Mouse (Mus musculus): ENCODE measurements at regions not wholly inside any gene's neighbourhood (a gene's known extent, or its start where the extent isn't known, plus 50 kb on each side); places are given as distances from the start of the nearest gene placed in this dataset.

- DNase-seq = no peak
Measured at GRCm38 (mm10) chr10:16438414-16438813, 1284.6 kb upstream of the Cited2 start.

DNA sequence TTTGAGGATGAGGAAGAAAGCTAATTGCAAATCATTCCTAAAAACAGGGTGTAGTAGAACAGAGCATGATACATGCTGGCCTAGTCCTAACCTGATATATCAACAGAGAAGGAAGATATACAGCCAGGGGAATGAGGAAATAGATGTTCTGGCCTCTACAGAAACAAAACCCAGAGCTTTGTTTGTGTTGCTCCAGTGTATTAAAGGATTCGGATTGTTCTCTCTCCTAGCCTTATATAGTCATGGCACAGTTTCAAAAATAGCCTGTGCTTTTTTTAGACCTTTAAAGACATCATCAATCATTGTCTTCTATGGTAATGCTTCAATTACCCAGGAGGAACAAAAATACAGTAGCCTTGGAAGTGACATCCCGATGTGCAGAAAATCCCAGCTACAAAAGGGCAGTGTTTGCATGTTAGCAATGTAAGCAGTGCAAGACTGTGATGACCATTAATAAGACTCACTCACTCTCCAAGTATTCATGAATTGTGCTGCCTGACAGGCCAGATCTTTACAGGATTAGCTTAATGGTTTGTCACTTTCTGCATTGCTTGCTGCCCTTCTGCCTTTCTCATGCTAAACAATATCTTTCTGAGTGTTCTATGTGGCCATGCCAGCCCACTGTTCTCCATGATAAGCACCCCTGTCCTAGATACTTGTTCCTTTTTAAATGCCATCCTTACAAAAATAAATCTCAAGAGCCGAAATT lies 1281.9 kb upstream of the Cited2 start:
- no peak for DNase-seq

- no peak for DNase-seq
Measured at GRCm38 (mm10) chr10:16441661-16442072, 1281.4 kb upstream of the Cited2 start.

DNA sequence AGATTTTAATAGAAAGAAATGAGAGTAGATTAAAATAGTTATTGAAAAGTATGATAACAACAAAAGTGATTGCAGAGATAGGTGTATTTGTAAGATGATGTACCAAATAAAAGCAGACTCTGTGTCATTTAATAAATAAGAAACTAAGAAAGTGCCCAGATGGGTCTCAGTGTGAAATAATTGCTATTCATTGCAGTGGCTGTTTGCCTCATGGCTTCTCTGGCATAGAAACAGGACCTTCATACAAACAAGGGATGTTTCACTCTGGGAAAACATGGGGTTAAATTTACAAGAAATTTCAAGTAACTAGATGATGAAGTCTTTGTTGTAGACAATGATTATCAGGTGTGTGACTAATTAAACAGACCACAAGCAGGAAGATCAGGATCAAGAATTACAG lies 1279.1 kb upstream of the Cited2 start:
- no peak for DNase-seq

DNA sequence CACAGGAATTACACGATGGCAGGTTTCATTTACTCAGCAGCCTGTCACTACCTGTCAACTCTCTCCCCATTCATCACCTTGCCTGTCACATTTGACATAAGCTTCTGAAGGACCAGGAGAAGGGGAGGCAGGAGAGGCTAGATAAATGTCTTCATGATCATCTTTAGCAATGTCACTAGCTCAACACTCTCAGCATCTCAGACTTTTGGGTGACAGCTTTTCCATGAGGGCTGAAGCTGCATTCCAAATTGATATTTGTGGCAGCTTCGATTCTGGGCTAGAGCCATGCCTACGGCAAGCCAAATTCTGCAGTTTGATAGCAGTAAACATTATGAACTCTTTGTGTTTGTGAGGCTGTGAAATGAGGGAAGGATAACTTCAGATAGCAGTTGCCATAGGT lies 1255.1 kb upstream of the Cited2 start:
- DNase-seq = no peak

- DNase-seq = no peak
Measured at GRCm38 (mm10) chr10:16469711-16470110, 1253.3 kb upstream of the Cited2 start.

GRCm38 (mm10) chr10:16473952-16474521 lies 1249.0 kb upstream of the Cited2 start:
- DNase-seq = no peak

DNA sequence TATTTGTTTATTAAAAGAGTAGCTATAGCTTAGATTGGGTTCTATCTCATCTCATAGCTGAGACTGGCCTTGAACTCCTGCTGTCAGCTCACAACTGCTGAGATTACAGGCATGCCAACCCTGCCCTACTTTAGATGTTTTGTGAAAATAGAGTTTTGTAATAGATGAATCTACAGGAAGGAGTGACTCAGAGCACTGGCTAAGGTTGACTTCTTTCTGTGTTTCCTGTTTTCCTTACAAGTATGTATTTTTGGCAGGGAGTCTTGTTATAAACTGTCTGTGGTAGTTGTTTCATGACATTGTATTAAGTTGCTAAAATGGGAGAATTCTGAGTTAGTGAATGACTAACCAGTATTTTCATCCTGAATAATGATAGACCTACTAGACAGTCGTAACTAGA lies 1224.4 kb upstream of the Cited2 start:
- DNase-seq = no peak

- no peak for DNase-seq
Measured at GRCm38 (mm10) chr10:16507681-16508080, 1215.3 kb upstream of the Cited2 start.

DNA sequence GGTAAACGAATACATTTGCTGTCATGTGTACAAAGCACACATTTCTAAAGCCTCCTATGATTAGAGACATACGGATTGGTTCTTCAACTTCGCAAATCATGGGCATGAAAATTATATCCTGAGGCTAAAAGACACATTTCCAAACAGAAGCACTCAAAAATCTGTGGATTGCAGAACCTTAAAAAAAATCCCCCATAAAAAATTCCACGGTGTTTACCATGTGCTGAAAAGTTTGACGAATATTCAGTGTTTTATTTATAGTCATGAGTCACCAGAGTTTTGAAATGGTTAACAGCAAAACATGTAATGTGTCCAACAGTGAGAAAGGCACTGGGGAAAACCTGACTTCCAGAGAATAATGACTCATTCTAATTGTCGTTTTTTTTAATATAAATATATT lies 1214.9 kb upstream of the Cited2 start:
- no peak for DNase-seq

- DNase-seq = no peak
Measured at GRCm38 (mm10) chr10:16514656-16515055, 1208.4 kb upstream of the Cited2 start.

DNA sequence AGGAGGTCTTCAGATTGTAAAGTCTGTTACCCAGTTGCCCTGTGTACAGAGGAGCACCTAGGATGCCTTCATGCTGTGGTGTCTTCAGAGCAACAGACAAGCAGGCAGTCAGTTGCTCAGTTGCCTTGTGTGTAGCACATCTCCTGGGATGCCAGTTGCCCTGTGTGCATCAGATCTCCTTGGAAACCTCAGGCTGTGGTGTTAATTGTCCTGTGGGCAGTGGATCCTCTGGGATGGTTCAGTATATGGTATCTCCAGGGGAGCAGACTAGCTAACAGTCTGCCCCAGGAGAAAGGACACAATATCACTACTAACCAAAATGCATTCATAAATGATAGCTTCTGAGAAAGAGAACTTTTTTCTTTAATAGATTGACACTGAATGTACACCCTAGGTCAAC lies 1201.1 kb upstream of the Cited2 start:
- no peak for DNase-seq

DNA sequence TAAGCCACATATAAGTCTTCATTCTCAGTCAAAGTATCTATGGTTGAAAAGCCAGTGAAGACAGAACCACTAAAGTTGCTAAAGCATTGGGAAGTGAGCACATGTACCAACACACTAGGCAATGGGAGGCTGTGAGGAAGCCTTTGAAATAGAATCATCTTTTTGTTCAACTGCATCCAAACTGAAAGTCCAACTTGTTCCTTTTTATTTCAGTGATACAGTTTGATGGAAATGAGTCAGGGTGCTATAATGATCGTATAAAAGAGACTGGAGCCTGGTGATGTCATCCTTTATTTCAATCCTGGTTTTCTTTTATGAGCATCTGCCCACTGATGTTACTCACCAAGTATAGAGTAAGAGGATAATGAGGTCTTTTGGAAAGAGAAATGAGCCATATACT lies 1198.9 kb upstream of the Cited2 start:
- no peak for DNase-seq

- DNase-seq = no peak
Measured at GRCm38 (mm10) chr10:16527693-16528092, 1195.3 kb upstream of the Cited2 start.

DNA sequence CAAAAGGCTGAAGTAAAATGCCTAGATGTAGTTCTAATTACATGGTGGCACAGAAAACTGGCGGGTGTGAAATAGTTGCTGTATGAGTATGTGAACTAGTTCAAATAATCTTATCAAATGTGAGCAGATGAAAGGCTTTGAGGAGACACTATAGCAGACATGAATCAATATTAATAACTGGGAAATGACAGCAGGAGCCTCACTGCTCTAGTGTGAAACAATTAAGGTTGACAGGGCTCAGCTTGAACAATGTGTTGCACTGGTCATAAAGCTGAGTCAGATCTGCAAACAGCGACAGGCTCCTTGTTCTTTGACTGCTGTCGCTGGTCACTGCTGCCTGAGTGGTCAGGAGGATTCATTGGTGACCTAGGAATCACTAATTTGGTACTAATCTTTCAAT lies 1185.4 kb upstream of the Cited2 start:
- no peak for DNase-seq

GRCm38 (mm10) chr10:16538379-16538778 lies 1184.6 kb upstream of the Cited2 start:
- DNase-seq = no peak

DNA sequence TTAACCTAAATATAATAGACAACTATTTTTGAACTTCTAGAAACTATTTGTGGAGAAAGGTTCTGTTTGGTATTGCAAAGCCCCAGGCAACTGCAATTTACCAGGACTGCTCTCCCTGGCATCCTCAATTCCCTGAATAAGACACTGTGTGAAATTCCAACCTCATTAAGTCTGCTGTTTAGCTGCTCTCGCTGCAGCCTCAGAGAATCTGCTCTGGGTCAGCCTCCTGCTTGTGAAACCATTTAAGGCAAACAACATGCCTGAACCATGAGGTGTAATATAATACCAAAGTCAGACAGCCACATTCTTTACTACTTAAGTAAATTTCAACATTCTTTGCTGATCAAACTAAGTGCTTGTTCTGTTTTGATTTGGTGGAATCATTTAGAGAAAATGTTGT lies 1177.6 kb upstream of the Cited2 start:
- DNase-seq = no peak

DNA sequence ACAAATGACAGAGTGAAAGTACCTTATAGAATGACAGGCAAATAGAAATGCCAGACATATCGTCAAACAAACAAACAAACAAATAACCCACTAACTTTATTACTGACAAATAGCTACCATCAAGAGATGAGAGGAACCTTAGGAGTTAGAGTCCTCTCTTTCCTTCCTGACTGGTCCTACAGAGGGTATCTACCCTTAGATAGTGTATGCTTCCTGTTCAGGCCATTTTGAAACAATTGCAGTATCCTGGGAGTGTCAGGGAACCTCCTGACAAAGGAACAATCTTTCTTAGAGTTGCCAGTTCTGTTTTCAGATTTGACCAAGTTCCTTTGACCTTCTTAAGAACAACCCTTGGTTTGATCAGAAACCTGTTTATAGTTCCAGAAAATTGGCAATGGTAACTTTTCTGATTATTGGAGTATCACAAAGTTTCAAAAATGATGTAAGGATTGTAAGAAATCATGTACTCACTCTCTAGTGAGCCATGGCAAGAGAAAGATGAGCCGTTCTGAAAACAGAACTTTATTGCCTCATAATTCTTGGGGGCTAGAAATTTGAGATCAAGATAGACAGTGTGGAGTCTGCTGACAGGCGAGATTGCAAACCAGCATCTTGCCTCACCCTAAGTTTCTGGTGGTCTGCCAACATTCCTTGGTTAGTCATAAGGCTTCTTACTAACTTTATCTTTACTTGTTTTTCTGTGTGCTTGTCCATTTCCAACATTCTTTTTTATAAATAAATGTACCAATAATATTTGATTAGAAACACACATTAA lies 1170.0 kb upstream of the Cited2 start:
- DNase-seq = no peak

- no peak for DNase-seq
Measured at GRCm38 (mm10) chr10:16574568-16574967, 1148.5 kb upstream of the Cited2 start.

DNA sequence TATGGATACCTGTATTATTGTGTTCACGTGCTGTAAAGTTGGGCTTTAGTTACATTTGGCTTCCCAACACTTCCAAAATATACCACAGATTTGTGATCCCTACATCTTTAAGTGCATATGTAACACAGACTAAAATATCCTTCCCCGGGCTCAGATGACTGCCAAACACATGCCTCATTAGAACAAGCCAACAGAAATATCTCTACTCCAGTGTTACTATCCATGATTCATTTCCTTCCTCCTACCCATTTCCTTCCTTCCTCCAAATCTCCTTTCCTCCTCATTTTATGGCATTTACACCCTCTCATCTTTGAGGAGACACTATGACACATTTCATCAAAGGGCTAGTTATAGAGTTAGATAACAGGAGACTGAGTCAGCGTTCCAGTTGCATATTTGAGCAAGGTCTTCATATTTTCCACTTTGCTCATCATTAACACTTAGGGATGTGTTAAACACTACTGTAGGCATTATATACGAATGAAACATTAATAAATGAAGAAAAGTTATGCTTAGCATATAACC lies 1144.4 kb upstream of the Cited2 start:
- DNase-seq = no peak

GRCm38 (mm10) chr10:16580200-16580599 lies 1142.8 kb upstream of the Cited2 start:
- no peak for DNase-seq

GRCm38 (mm10) chr10:16588833-16589232 lies 1134.2 kb upstream of the Cited2 start:
- no peak for DNase-seq

DNA sequence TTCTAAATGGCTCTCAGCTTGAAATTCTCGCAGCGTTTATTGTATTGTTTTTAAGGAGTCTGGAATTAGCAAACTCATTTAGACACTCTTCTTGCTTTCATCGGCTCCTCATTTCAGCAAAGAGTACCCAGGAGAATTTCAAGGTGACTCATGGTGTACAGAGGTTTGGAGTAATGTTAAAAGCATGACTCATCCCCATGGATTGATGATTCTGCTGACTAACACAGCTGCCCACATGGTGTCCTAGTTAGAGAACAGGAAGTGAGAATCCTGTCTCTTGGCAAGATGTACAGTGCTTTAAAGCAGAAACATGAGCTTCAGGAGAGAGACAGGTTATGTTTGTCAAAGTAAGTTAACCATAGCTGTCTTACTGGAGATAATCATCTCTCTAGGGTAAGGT lies 1133.6 kb upstream of the Cited2 start:
- DNase-seq = no peak

DNA sequence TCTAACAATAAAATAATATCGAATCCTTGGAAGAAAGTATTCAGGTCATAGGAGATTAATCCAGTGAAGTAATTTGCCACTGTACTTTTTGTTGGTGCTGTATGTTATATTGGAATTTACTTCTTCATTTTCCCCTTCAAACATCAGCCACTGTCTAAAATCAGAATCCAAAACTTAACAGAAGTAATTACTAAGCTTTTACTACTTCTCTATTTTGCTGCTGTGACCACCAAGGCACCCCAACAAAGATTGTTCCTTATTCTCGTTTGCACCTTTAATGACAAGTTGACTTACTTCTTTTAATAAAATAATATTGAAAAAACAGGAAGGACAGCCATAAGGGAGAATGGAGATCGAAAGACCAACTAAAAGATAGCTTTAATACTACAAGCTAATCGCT lies 1130.1 kb upstream of the Cited2 start:
- no peak for DNase-seq
